Mouse (Mus musculus): Measurements from ENCODE around the gene 2410004P03Rik.
"Not testable (repeated sequence)": the region's sequence is repeated elsewhere in the genome, so short reads cannot be mapped to it uniquely, and the experiment has no call there.

The 2410004P03Rik gene

DNA sequence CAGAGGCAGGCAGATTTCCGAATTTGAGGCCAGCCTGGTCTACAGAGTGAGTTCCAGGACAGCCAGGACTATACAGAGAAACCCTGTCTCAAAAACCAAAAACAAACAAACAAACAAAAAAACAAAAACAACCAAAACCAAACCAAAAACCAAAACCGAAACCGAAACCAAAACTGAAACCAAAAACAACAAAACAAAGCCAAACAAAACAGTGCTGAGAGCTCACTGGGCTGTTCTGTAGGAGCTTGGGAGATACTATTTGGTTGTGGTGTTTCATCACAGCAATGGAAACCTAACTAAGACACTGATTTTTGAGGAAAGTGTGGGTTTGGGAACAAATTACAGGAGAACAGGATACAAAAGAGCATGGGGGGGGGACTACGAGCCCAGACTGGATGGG lies 10.6 kb upstream of the 2410004P03Rik start:
- DNase-seq (ENCODE audit: low spot score in 2 of 2): no peak

GRCm38 (mm10) chr12:17021125-17021524 lies 9.6 kb upstream of the 2410004P03Rik start:
- not testable (repeated sequence) for DNase-seq (ENCODE audit: low spot score in 2 of 2)

DNA sequence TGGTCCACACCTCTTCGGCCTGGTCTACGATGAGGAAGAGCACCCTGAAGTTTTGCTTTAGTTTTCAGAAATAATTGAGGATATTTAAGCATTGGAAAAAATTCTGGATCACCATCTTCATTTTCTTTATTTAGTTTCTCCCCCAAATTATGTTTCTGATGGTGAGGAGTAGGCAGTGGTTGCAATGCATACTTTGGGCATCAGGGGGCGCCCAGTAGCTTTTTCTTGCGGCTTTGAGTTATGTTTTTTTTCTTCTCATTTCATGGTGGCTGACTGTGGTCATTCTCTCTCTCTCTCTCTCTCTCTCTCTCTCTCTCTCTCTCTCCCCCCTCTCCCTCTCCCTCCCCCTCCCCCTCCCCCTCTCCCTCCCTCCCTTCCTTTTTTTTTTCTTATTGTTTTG lies 6.9 kb upstream of the 2410004P03Rik start:
- DNase-seq (ENCODE audit: low spot score in 2 of 2): peak; percentile 29 to 53

DNA sequence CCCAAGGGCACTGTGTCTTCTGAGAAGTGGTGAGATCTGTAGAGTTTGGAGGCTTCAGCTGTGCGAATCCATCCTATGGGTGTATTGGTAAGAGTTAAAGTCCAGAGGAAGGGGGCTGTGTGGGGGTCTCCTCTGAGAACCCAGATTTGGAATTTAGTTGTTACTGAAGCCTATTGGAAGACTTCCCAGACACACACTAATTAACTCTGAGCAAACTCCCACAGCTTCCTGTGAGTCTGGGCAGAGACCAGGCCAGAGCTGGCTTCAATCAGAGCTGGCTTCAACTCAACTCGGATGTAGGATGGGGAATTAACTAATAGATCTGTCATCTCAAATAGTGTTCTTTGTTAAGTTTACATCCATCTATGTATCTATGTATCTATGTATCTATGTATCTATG lies 4.2 kb upstream of the 2410004P03Rik start:
- DNase-seq (ENCODE audit: low spot score in 2 of 2): no peak

GRCm38 (mm10) chr12:17012067-17012899 lies 756 bp upstream of the 2410004P03Rik start:
- DNase-seq (ENCODE audit: low spot score in 2 of 2): no peak

DNA sequence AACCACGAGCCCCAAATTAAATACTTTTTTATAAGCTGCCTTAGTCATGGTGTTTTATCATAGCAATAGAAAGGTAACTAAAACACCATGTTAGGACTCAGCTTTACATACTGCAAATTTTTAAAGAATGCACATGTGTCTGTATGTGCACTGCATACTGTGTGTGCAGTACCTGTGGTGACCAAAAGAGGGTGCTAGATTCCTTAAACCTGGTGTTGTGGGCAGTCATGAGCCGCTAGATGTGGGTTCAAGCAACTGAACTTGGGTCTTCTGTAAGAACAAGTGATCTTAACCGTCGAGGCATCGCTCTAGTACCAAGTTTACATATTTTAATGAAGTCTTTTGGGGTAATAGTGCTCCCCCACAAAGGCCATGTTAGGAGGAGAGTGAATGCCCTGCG lies 2.1 kb downstream of the 2410004P03Rik start:
- DNase-seq (ENCODE audit: low spot score in 2 of 2): no peak

- DNase-seq (ENCODE audit: low spot score in 2 of 2): no peak
Observed at GRCm38 (mm10) chr12:17001211-17001610, 10.3 kb downstream of the 2410004P03Rik start.

DNA sequence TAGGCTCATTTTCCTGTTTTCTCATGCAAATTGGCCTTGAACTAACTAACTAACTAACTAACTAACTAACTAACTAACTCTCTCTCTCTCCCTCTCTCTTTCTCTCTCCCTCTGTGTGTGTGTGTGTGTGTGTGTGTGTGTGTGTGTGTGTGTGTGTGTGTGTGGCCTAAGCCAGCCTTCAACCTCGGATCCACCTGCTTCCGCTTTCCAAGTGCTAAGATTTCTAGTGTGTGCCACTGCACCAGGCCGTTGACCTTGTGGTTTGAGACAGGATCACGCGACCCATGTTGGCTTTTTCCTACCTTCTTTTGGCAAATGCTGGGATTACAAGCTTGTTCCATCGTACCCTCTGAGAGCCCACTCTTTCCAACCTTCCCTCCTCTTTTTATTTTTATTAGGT lies 10.9 kb downstream of the 2410004P03Rik start:
- DNase-seq (ENCODE audit: low spot score in 2 of 2): no peak

DNA sequence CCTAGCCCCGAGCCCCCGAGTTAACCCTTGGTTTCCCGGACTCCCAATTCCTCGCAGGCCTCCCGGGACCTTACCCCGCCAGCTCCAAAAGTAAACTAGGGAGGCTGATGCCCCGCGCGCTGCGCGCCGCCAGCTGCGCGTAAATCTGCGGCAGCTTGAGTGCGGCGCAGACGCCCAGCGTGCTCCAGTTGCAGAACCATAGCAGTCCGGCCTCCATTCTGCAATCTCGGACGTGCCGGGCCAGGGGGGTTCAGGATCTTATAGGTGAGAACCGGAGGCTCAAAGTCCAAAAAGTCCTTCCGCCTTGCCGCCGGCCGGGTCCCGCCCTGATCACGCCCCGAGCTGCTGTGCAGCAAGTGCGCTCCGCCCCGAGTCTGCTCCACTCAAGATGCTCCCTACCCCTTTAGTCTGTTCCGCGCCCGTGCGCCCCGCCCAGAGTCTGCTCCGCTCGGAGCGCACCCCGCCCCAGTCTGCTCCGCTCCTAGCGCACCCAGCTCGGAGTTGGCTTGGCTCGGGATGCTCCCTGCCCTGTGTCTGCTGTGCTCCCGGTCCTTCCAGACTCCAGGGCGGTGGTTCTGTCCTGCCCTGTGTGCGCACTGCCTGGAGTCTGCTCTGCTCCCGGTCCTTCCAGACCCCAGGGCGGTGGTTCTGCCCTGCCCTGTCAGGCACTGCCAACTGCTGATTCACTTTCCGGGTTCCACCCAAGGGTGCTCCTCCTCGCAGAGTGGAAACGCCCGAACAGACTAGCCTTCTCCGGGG lies 11.6 kb downstream of the 2410004P03Rik start, which contains the start of gene Pqlc3:
Gene Pqlc3 (minus strand): TSS at position 670 of the 759 bp plus-strand sequence.
- peak; percentile 83 to 87 for DNase-seq (ENCODE audit: low spot score in 2 of 2)

- no peak for DNase-seq (ENCODE audit: low spot score in 2 of 2)
Observed at GRCm38 (mm10) chr12:16999146-16999545, 12.4 kb downstream of the 2410004P03Rik start.

DNA sequence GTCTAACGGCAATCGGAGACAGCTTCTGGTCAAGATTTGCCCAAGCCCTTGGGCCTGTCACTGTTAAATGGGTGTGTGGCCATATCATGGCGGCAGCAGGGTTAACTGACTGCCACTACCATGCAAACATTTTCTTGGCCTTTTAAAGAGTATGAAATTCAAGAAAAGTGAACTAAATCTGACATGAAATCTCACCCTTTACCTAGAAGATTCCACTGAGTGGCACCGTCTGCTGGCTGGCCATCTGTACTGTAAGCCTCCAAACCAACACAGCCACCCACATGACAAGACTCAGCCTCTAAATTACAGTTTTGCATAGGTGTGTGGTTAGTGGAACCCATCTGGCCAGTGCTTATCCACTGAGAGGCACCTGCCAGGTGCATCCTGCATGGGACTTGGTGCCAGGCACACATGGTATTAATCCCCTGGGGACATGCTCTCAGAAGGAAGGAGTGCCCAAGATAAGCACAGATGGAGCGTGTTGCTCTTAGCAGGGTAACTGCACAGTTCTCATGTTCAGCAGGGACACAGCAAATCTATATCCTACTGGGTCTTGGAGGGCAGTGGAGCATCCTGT lies 14.6 kb downstream of the 2410004P03Rik start:
- DNase-seq (ENCODE audit: low spot score in 2 of 2): no peak

DNA sequence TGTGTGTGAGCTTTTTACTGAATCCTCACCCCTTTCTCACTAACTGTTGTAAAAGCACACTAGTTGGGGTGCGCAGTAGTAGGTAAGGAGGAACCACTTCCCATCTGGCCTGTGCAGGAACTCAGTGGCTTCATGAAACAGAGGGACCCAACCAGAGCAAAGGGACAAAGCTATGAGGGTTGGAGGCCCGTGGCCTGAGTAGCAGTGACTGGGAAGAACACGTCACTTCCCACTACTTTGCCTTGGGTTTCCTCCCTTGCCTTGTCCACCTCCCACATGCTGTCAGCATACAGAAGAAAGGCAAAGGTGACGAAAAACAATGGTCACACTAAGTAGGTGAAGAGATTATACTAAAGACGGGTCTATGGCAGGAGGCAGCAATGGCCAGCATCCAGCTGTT lies 15.2 kb downstream of the 2410004P03Rik start:
- DNase-seq (ENCODE audit: low spot score in 2 of 2): no peak

DNA sequence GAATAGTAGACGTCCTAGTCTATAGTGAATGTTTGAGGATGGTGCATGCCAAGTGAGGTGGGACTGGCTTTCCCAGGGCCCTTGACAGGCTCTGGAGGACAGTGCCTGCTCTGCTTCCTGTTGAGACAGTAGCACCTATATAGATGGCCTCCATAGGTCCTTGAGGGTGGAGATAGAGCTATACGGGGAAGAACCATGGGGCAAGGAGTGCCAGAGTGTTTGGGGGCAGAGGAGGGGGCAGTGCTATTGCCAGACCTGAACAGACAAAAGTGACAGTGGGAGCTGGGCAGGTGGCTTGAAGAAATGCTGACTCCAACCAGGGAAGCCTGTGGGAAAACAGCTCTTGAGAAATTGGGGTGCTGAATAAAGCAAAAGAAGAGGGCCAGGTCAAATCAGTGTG lies 17.2 kb downstream of the 2410004P03Rik start:
- no peak for DNase-seq (ENCODE audit: low spot score in 2 of 2)

DNA sequence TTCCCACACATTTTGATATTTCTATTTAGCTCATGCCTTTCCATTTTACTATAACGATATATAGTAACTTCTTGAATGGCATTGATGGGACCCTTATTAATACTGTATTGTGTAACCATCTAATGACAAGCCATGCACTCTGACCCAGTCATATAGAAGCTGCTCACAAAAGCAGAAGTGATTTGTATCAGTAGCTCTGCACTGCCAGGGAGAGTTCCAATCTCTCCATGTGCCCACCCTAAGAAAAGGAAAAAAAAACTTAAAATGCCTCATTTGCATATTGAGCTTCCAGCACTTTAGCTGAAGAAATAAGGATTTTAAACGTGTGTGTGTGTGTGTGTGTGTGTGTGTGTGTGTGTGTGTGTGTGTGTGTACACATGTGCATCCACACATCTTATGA lies 19.2 kb downstream of the 2410004P03Rik start:
- no peak for DNase-seq (ENCODE audit: low spot score in 2 of 2)

DNA sequence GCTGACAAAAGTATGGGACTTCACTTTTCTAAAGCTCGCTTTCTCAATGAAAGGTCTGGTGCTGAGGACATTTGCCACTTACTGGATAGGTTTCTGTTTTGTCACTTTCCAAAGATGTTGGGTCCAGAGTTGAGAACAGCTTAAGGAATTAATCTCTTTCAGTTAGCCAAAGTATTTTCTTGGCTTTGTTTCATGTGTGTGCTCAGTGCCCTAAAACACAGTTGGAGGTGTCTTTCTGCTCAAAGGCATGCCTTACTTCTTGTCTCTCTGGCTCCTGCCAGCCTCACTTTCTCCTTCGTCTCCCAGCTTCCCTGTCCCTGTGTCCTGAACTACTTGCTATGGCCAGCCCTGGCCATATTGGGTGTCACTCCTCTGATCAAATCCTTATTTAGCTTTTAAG lies 20.2 kb downstream of the 2410004P03Rik start:
- no peak for DNase-seq (ENCODE audit: low spot score in 2 of 2)

DNA sequence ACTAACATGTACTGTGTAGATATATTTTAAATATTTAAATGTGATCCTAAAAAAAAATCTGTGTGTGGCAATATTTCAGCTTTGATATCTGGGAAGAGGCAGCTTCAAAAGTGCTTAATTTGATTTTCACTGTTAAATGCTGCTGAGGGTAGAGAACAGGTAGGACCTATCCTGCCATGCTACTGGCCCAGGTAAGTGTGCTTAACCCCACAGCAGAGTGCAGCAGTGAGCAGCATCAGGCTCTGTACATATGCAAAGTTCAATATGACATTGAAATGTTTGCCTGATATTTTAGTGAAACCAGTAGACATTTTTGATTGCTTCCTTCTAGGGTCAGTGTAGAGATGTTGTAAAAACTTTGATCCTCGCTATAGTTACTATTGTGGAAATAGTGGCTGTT lies 25.7 kb downstream of the 2410004P03Rik start:
- DNase-seq (ENCODE audit: low spot score in 2 of 2): no peak

DNA sequence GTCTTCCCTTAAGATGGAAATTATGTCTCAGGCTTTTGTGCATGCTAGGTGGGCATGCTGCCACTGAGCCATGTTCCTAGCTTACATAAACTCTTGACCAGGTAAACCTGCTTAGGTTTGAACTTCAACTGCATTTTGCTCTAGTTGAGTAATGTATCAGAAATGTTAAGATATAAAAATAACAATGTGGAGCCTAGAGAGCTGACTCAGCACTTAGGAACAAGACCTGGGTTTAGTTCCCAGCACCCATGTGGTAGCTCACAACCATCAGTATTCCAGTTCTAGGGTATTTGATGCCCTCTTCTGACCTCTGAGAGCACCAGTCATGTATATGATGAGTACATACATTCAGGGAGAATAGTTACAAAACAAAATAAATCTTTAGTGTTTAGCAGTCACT lies 34.4 kb downstream of the 2410004P03Rik start:
- no peak for DNase-seq (ENCODE audit: low spot score in 2 of 2)

- DNase-seq (ENCODE audit: low spot score in 2 of 2): no peak
Observed at GRCm38 (mm10) chr12:16966811-16967210, 44.7 kb downstream of the 2410004P03Rik start.

DNA sequence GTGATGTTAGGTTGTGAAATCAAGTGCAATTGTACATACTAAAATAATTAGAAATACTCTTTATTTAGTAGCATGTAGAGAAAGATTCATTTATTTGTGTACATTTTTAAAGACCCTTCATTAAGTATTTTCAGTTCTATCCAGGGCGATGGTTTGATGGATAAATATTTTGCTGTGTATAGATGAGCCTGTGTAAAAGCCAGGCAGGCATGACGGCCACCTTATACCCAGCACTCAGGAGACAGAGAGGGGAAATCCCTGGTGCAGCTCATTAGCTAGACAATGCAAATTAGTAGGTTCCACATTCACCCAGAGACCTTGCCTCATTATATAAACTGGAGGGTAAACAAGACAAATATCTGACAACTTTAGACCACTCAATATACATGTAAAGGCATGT lies 48.2 kb downstream of the 2410004P03Rik start:
- no peak for DNase-seq (ENCODE audit: low spot score in 2 of 2)

DNA sequence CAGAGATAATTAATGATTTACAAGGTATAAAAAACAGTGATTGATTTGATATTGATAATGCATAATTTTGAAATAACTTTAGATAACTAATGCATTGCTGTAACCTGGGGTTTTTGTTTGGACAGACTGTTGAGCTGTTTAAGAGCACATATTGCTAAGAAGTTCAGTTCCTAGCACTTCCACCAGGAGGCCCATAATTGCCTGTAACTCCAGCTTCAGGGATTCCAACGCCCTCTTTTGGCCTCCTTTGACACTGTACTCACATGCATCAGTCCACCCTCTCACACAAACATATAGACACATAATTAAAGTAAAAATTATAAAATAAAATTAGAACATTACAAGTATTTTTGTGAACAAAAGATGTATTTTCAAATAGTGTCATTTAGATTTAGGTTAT lies 52.7 kb downstream of the 2410004P03Rik start:
- DNase-seq (ENCODE audit: low spot score in 2 of 2): peak in 1 of 2 experiments; percentile 13
